Mouse (Mus musculus): Measurements from ENCODE around the gene Tceanc.
A peak's percentile ranks its signal among the peaks of the same experiment; 100 is the strongest.

Tceanc gene

GRCm38 (mm10) chrX:166479365-166479983, 38.9 kb downstream of the Tceanc start, which contains the start of gene Rab9:
TSS of gene Rab9 (minus strand) at chrX:166479867.
- peak; percentile 86 for DNase-seq

GRCm38 (mm10) chrX:166478631-166479364, 39.6 kb downstream of the Tceanc start:
- peak; percentile 7 for DNase-seq

GRCm38 (mm10) chrX:166477393-166477792, 41.0 kb downstream of the Tceanc start:
- DNase-seq, result no peak

- DNase-seq, result no peak
These were observed 45.8 kb downstream of the Tceanc start for GRCm38 (mm10) chrX:166472612-166473011.

- DNase-seq, result no peak
These were observed 50.0 kb downstream of the Tceanc start for GRCm38 (mm10) chrX:166468321-166468720.

GRCm38 (mm10) chrX:166455525-166455924, 62.8 kb downstream of the Tceanc start:
- no peak for DNase-seq

GRCm38 (mm10) chrX:166454331-166454730, 64.0 kb downstream of the Tceanc start:
- no peak for DNase-seq

- no peak for DNase-seq
These were observed 64.8 kb downstream of the Tceanc start for GRCm38 (mm10) chrX:166453532-166453931.
